Mouse (Mus musculus) intestine, embryonic 14.5 days (tissue): ENCODE results near the gene Unc45a. TPM values are rescaled to one million over a fixed set of nuclear protein-coding genes. Genes with fewer than 3 reads are reported as not detected.

ENCODE experiments used
- ATAC-seq: fragments of 200-750 bp; cut with Nextera tagmentation; replicated peaks from 2 replicates; pipeline ENCODE4 v1.8.0; 2017; ENCODE audit warnings: low read depth, moderate number of reproducible peaks, moderate TSS enrichment, moderate library complexity; ENCODE audit not compliant: low FRiP score, low TSS enrichment
- DNase-seq: peaks from one replicate; pipeline ENCODE4 v3.0.0-alpha.2; 2018; ENCODE audit warnings: low spot score
- H3K27ac ChIP-seq: fragments of 300-500 bp; sonication (generic); 2 replicates; pipeline ENCODE4 v1.5.1; 2014; ENCODE audit warnings: low read depth, mild to moderate bottlenecking, control low read depth
- H3K27me3 ChIP-seq: fragments of 300-500 bp; sonication (generic); replicated peaks from 2 replicates; pipeline ENCODE4 v1.6.1; 2014; ENCODE audit warnings: low read length, control low read depth; ENCODE audit not compliant: control insufficient read depth, insufficient read depth
- H3K36me3 ChIP-seq: fragments of 300-500 bp; sonication (generic); 2 replicates; pipeline ENCODE4 v1.6.1; 2014; ENCODE audit warnings: low read length, control low read depth; ENCODE audit not compliant: control insufficient read depth, insufficient read depth
- H3K4me1 ChIP-seq: fragments of 300-500 bp; sonication (generic); replicated peaks from 2 replicates; pipeline ENCODE4 v1.6.1; 2014; ENCODE audit warnings: low read length, control low read depth, mixed read lengths; ENCODE audit not compliant: control insufficient read depth, insufficient read depth
- H3K4me2 ChIP-seq: fragments of 300-500 bp; sonication (generic); 2 replicates; pipeline ENCODE4 v1.6.1; 2014; ENCODE audit warnings: low read length
- H3K4me3 ChIP-seq: fragments of 300-500 bp; sonication (generic); 2 replicates; pipeline ENCODE4 v1.5.1; 2014; ENCODE audit warnings: low read depth, low read length, control low read depth, mixed read lengths
- H3K9ac ChIP-seq: fragments of 300-500 bp; sonication (generic); 2 replicates; pipeline ENCODE4 v1.6.1; 2014; ENCODE audit warnings: mild to moderate bottlenecking, low read length
- H3K9me3 ChIP-seq: fragments of 300-500 bp; sonication (generic); 2 replicates; pipeline ENCODE4 v1.6.1; 2016; ENCODE audit warnings: low read length, control low read depth; ENCODE audit not compliant: control insufficient read depth
- WGBS: fragments of 180-500 bp; shearing (Covaris S2); extraction: QIAGEN DNeasy Blood & Tissue Kit; methylation state at CpG from one replicate; pipeline ENCODE4 v1.1.7; 2014; 5-methylcytosine and 5-hydroxymethylcytosine counted together
- polyA plus RNA-seq: library from polyadenylated mRNA; unstranded; fragments of >200 nt; fragmentation: Nextera tagmentation; extraction: Ambion mirVana; gene quantifications from 2 replicates; pipeline ENCODE4 v1.2.1, GENCODE M21; 2014

Gene Unc45a
- polyA plus RNA-seq, 1 experiment from 2014 or later: 29.9 TPM

- H3K4me1 ChIP-seq: peaks cover 12% of the 10 kb centered on the region
- WGBS: 27% methylated on average over 4 of the region's 4 CpGs
- no peak for DNase-seq
Observed at GRCm38 (mm10) chr7:80369967-80370431, 29.2 kb upstream of the Unc45a start.

GRCm38 (mm10) chr7:80369461-80369860, 28.7 kb upstream of the Unc45a start:
- 68% methylated on average over 5 of the region's 5 CpGs for WGBS
- no peak overlapping the region for H3K9ac ChIP-seq
- H3K4me2 ChIP-seq: peak overlapping the region; percentile 71
- DNase-seq (no peak), ATAC-seq (no peak)
- H3K4me1 ChIP-seq: peaks cover 12% of the 10 kb centered on the region
- 0 out of 2 replicates have a peak overlapping the region, but pooled peaks have one; percentile 12 for H3K27ac ChIP-seq
- H3K4me3 ChIP-seq: peak overlapping the region; percentile 89
- peaks cover 34% of the 10 kb centered on the region for H3K36me3 ChIP-seq
- no peaks in the 10 kb centered on the region for H3K9me3 ChIP-seq
- no peaks in the 10 kb centered on the region for H3K27me3 ChIP-seq

More at GRCm38 (mm10) chr7:80369967-80370431, 29.2 kb upstream of the Unc45a start:
- H3K4me2 ChIP-seq: peak overlapping the region; percentile 71
- H3K27me3 ChIP-seq: no peaks in the 10 kb centered on the region
- H3K27ac ChIP-seq: peak overlapping the region; percentile 80
- peaks cover 30% of the 10 kb centered on the region for H3K36me3 ChIP-seq
- H3K4me3 ChIP-seq: peak overlapping the region; percentile 89
- peak overlapping the region; percentile 80 for H3K9ac ChIP-seq
- no peaks in the 10 kb centered on the region for H3K9me3 ChIP-seq
- ATAC-seq: no peak

GRCm38 (mm10) chr7:80368635-80369421, 28.0 kb upstream of the Unc45a start:
- ATAC-seq (no peak), DNase-seq (no peak)
- WGBS: 60% methylated on average over 20 of the region's 20 CpGs
- Histone ChIP-seq H3K27me3 (no peaks in the 10 kb centered on the region), H3K9me3 (no peaks in the 10 kb centered on the region), H3K9ac (no peak overlapping the region), H3K4me1 (peaks cover 12% of the 10 kb centered on the region), H3K4me2 (peak overlapping the region; percentile 71), H3K36me3 (peaks cover 40% of the 10 kb centered on the region), H3K27ac (peak overlapping the region; percentile 12; the same call in 1 of the 2 replicates), H3K4me3 (no peak overlapping the region)

- no peak overlapping the region for H3K4me3 ChIP-seq
- H3K4me1 ChIP-seq: peaks cover 12% of the 10 kb centered on the region
- no peak overlapping the region for H3K4me2 ChIP-seq
- DNase-seq (no peak), ATAC-seq (no peak)
- WGBS: 86% methylated on average over 9 of the region's 9 CpGs
- peaks cover 48% of the 10 kb centered on the region for H3K36me3 ChIP-seq
- no peak overlapping the region for H3K27ac ChIP-seq
- no peak overlapping the region for H3K9ac ChIP-seq
- no peaks in the 10 kb centered on the region for H3K9me3 ChIP-seq
- no peaks in the 10 kb centered on the region for H3K27me3 ChIP-seq
Observed at GRCm38 (mm10) chr7:80368009-80368408, 27.2 kb upstream of the Unc45a start.

GRCm38 (mm10) chr7:80367232-80367631, 26.4 kb upstream of the Unc45a start:
- Histone ChIP-seq H3K4me3 (no peak overlapping the region), H3K9ac (no peak overlapping the region), H3K27me3 (no peaks in the 10 kb centered on the region), H3K4me2 (no peak overlapping the region), H3K4me1 (peaks cover 12% of the 10 kb centered on the region), H3K36me3 (peaks cover 56% of the 10 kb centered on the region), H3K9me3 (no peaks in the 10 kb centered on the region), H3K27ac (no peak overlapping the region)
- no peak for DNase-seq
- 97% methylated on average over 7 of the region's 7 CpGs for WGBS
- no peak for ATAC-seq

- H3K27me3 ChIP-seq: no peaks in the 10 kb centered on the region
- H3K9me3 ChIP-seq: no peaks in the 10 kb centered on the region
- no peak overlapping the region for H3K9ac ChIP-seq
- DNase-seq (no peak), ATAC-seq (no peak)
- peaks cover 70% of the 10 kb centered on the region for H3K36me3 ChIP-seq
- 84% methylated on average over 2 of the region's 2 CpGs for WGBS
- no peak overlapping the region for H3K27ac ChIP-seq
- H3K4me2 ChIP-seq: no peak overlapping the region
- H3K4me1 ChIP-seq: peaks cover 9% of the 10 kb centered on the region
- no peak overlapping the region for H3K4me3 ChIP-seq
Observed at GRCm38 (mm10) chr7:80365759-80366158, 25.0 kb upstream of the Unc45a start.

- no peaks in the 10 kb centered on the region for H3K27me3 ChIP-seq
- H3K4me2 ChIP-seq: no peak overlapping the region
- peaks cover 92% of the 10 kb centered on the region for H3K36me3 ChIP-seq
- H3K9me3 ChIP-seq: no peaks in the 10 kb centered on the region
- no peak overlapping the region for H3K4me3 ChIP-seq
- no peaks in the 10 kb centered on the region for H3K4me1 ChIP-seq
- 59% methylated on average over 3 of the region's 3 CpGs for WGBS
- ATAC-seq (no peak), DNase-seq (no peak)
- no peak overlapping the region for H3K9ac ChIP-seq
- no peak overlapping the region for H3K27ac ChIP-seq
Observed at GRCm38 (mm10) chr7:80360435-80360834, 19.6 kb upstream of the Unc45a start.

- Histone ChIP-seq H3K4me3 (no peak overlapping the region), H3K36me3 (peaks cover 90% of the 10 kb centered on the region), H3K9ac (no peak overlapping the region), H3K4me1 (no peaks in the 10 kb centered on the region), H3K9me3 (no peaks in the 10 kb centered on the region), H3K27me3 (no peaks in the 10 kb centered on the region), H3K4me2 (no peak overlapping the region), H3K27ac (no peak overlapping the region)
- DNase-seq (no peak), ATAC-seq (no peak)
- WGBS: 76% methylated on average over 4 of the region's 4 CpGs
Observed at GRCm38 (mm10) chr7:80358039-80358438, 17.2 kb upstream of the Unc45a start.

GRCm38 (mm10) chr7:80357156-80357555, 16.4 kb upstream of the Unc45a start:
- no peak overlapping the region for H3K27ac ChIP-seq
- DNase-seq (no peak), ATAC-seq (no peak)
- no peak overlapping the region for H3K9ac ChIP-seq
- no peaks in the 10 kb centered on the region for H3K9me3 ChIP-seq
- H3K4me1 ChIP-seq: no peaks in the 10 kb centered on the region
- no peak overlapping the region for H3K4me3 ChIP-seq
- no peaks in the 10 kb centered on the region for H3K27me3 ChIP-seq
- peaks cover 90% of the 10 kb centered on the region for H3K36me3 ChIP-seq
- no peak overlapping the region for H3K4me2 ChIP-seq
- 71% methylated on average over 8 of the region's 8 CpGs for WGBS
